24 mouse cellular contexts compared by ENCODE assay signal in genomic region chr17:81701701-81702100, GRCm38 (mm10).
"Had no signal": no experiment of that assay in that cellular context is flagged by ENCODE, and none has a peak within 500 bp of the region (broad histone marks: within the 10 kb centered on the region; RNA-seq: fewer than 3 reads in every experiment).

No protein-coding gene starts in this region.

- H3K27me3 ChIP-seq: hindbrain, embryonic 12.5 days; intestine, embryonic 15.5 days; limb, embryonic 13.5 days; limb, embryonic 15.5 days; liver, embryonic 12.5 days had no signal

- H3K36me3 ChIP-seq: hindbrain, embryonic 10.5 days; hindbrain, embryonic 12.5 days; intestine, embryonic 15.5 days; limb, embryonic 13.5 days; limb, embryonic 15.5 days; liver, embryonic 12.5 days had no signal

- H3K27ac ChIP-seq: gastrocnemius, adult 2 months; heart, adult 2 months; hindbrain, embryonic 10.5 days; hindbrain, embryonic 12.5 days; hindbrain, embryonic 14.5 days; intestine, embryonic 15.5 days; layer of hippocampus, adult 2 months; limb, embryonic 13.5 days; limb, embryonic 15.5 days; liver, embryonic 12.5 days; liver, embryonic 14.5 days had no signal

- H3K9ac ChIP-seq: hindbrain, embryonic 12.5 days; hindbrain, embryonic 14.5 days; intestine, embryonic 15.5 days; limb, embryonic 13.5 days; limb, embryonic 15.5 days; liver, embryonic 12.5 days; liver, embryonic 14.5 days had no signal

- H3K4me3 ChIP-seq: gastrocnemius, adult 2 months; heart, adult 2 months; hindbrain, embryonic 10.5 days; hindbrain, embryonic 12.5 days; intestine, embryonic 15.5 days; layer of hippocampus, adult 2 months; limb, embryonic 13.5 days; limb, embryonic 15.5 days; liver, embryonic 12.5 days had no signal

- H3K9me3 ChIP-seq: hindbrain, embryonic 10.5 days; hindbrain, embryonic 12.5 days; intestine, embryonic 15.5 days; limb, embryonic 13.5 days; limb, embryonic 15.5 days; liver, embryonic 12.5 days had no signal

- H3K4me1 ChIP-seq: intestine, embryonic 15.5 days; limb, embryonic 15.5 days; liver, embryonic 12.5 days had no signal

- H3K4me2 ChIP-seq: hindbrain, embryonic 12.5 days; hindbrain, embryonic 14.5 days; intestine, embryonic 15.5 days; limb, embryonic 13.5 days; limb, embryonic 15.5 days; liver, embryonic 12.5 days had no signal

- DNase-seq: gastrocnemius, adult 2 months; gastrocnemius, postnatal 10 days; gastrocnemius, postnatal 25 days; heart, adult 2 months; heart, postnatal 4 days; kidney, adult 18-20 months; kidney, adult 8-10 months; kidney, postnatal 10 days; kidney, postnatal 25 days; kidney, postnatal 4 days; left cerebral cortex, postnatal 4 days had no signal

- ATAC-seq: forebrain, embryonic 16.5 days; hindbrain, embryonic 16.5 days; inflammation-experienced regulatory T-cells, adult 6 months; intestine, embryonic 15.5 days; intestine, postnatal 0 days; liver, embryonic 12.5 days had no signal
